Mouse (Mus musculus) neural tube, embryonic 13.5 days (tissue): ENCODE measurements around the gene Dst. TPM values are rescaled to one million over a fixed set of nuclear protein-coding genes. Genes with fewer than 3 reads are reported as not detected.

Experiments used
- ATAC-seq: fragments of 200-750 bp; cut with Nextera tagmentation; 2 replicates; pipeline ENCODE4 v1.8.0; 2017; ENCODE audit warnings: low read depth, mild to moderate bottlenecking, moderate TSS enrichment, moderate library complexity
- H3K27ac ChIP-seq: fragments of 300-500 bp; sonication (generic); replicated peaks from 2 replicates; pipeline ENCODE4 v1.5.1; 2015; ENCODE audit warnings: moderate library complexity, mild to moderate bottlenecking, inconsistent platforms
- H3K27me3 ChIP-seq: fragments of 300-500 bp; sonication (generic); 2 replicates; pipeline ENCODE4 v1.6.1; 2015; ENCODE audit warnings: mild to moderate bottlenecking, inconsistent platforms
- H3K36me3 ChIP-seq: fragments of 300-500 bp; sonication (generic); 2 replicates; pipeline ENCODE4 v1.6.1; 2015; ENCODE audit warnings: mild to moderate bottlenecking, inconsistent platforms
- H3K4me1 ChIP-seq: fragments of 300-500 bp; sonication (generic); replicated peaks from 2 replicates; pipeline ENCODE4 v1.6.1; 2015; ENCODE audit warnings: inconsistent platforms
- H3K4me2 ChIP-seq: fragments of 300-500 bp; sonication (generic); 2 replicates; pipeline ENCODE4 v1.6.1; 2015; ENCODE audit warnings: inconsistent platforms, mild to moderate bottlenecking, moderate library complexity
- H3K4me3 ChIP-seq: fragments of 300-500 bp; sonication (generic); 2 replicates; pipeline ENCODE4 v1.5.1; 2015; ENCODE audit warnings: mild to moderate bottlenecking, inconsistent platforms
- H3K9ac ChIP-seq: fragments of 300-500 bp; sonication (generic); 2 replicates; pipeline ENCODE4 v1.6.1; 2015; ENCODE audit warnings: moderate library complexity, mild to moderate bottlenecking, inconsistent platforms
- H3K9me3 ChIP-seq: fragments of 300-500 bp; sonication (generic); 2 replicates; pipeline ENCODE4 v1.6.1; 2016; ENCODE audit warnings: inconsistent platforms
- WGBS: fragments of 180-500 bp; shearing (Covaris S2); methylation state at CpG from one replicate; pipeline ENCODE4 v1.1.7; 2015; 5-methylcytosine and 5-hydroxymethylcytosine counted together
- polyA plus RNA-seq: library from polyadenylated mRNA; unstranded; fragments of >200 nt; fragmentation: Nextera tagmentation; extraction: Ambion mirVana; gene quantifications from 2 replicates; pipeline ENCODE4 v1.2.1, GENCODE M21; 2015

Dst gene
- polyA plus RNA-seq, 1 experiment from 2014 or later, result 44.4 TPM

DNA sequence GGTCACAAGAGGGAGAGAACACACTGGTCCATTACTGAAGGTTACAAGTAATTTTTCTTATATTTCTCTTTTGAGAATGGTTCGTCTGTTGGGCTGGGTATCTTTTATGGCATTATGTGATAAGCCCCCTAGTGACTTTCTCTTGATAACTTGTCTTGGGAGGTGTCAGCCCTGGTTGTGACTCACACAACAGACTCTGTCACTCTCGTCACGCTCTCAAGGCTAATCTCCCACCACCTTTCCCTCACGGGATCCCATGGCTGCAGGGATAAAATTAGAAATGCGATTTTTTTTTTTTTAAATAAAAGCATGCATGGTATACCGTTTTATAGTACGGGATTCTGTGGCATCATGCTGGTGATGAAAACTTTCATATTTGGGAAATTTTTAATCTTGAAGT, 375.5 kb downstream of the Dst start:
- Histone ChIP-seq H3K27me3 (no peaks in the 10 kb centered on the region), H3K4me3 (no peak overlapping the region), H3K4me1 (no peaks in the 10 kb centered on the region), H3K27ac (no peak overlapping the region), H3K4me2 (no peak overlapping the region), H3K36me3 (peaks cover 74% of the 10 kb centered on the region), H3K9me3 (no peaks in the 10 kb centered on the region), H3K9ac (no peak overlapping the region)
- no peak for ATAC-seq
- 89% methylated on average over 7 of the region's 7 CpGs for WGBS

DNA sequence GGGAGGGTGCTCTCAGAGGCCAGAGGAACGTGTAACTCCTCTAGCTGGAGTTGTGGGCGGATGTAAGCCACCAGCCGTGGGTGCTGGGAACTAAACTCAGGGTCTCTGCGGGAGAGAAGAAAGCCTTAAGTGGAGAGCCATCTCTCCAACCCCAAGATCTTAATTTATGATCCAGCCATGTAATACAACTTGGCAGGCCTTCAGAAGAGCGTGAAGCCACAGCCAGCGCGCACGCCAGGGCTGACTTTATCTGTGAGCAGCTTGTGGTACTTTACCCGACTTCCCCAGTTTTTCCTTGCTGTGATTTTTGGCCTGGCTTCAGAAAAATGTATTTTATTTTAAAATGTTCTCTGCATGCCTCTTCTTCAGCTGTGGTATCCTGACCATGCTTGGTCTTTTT, 377.0 kb downstream of the Dst start:
- Histone ChIP-seq H3K9ac (no peak overlapping the region), H3K4me3 (no peak overlapping the region), H3K27ac (no peak overlapping the region), H3K27me3 (no peaks in the 10 kb centered on the region), H3K36me3 (peaks cover 72% of the 10 kb centered on the region), H3K9me3 (no peaks in the 10 kb centered on the region), H3K4me1 (no peaks in the 10 kb centered on the region), H3K4me2 (no peak overlapping the region)
- no peak for ATAC-seq
- 84% methylated on average over 9 of the region's 9 CpGs for WGBS

DNA sequence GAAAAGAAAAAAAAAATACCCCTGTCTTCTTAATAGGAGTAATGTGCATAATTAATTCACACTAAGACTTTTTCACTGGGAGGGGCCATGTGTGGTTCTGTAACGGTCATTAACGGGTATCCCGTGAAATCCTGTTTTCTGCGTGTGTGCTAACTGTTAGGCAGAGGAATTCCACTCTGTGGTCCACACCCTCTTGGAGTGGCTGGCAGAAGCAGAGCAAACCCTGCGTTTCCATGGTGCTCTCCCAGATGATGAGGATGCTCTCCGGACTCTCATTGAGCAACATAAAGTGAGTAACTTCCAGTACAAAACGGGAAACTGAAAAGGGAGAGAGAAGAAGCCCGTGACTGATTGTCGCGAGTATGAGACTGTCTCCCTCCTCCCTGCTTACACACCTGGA, 379.7 kb downstream of the Dst start:
- no peaks in the 10 kb centered on the region for H3K9me3 ChIP-seq
- 83% methylated on average over 10 of the region's 10 CpGs for WGBS

DNA sequence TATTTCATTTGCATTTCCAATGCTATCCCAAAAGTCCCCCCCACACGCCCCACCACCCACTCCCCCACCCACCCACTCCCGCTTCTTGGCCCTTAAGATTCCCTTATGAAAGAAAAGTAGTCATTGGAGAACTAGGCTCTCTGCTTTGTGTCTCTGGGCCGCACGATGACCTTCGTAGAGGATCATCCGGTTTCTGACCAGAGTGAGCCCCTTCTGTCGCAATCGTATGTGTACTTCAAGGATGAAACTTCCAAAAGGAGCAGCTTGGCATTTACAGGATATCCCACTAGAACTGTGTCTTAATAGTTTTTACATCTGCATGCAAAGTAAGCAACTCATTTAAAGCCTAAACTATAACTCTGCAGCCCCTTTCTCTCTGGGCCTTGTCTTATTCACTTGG, 380.2 kb downstream of the Dst start:
- Histone ChIP-seq H3K4me2 (no peak overlapping the region), H3K4me3 (no peak overlapping the region), H3K27ac (no peak overlapping the region), H3K27me3 (no peaks in the 10 kb centered on the region), H3K4me1 (no peaks in the 10 kb centered on the region), H3K9ac (no peak overlapping the region), H3K9me3 (no peaks in the 10 kb centered on the region), H3K36me3 (peaks cover 81% of the 10 kb centered on the region)
- WGBS, result 90% methylated on average over 8 of the region's 8 CpGs
- ATAC-seq, result no peak

More for the DNA sequence above, 379.7 kb downstream of the Dst start:
- Histone ChIP-seq H3K4me2 (no peak overlapping the region), H3K9ac (no peak overlapping the region), H3K27ac (no peak overlapping the region), H3K4me1 (no peaks in the 10 kb centered on the region), H3K4me3 (no peak overlapping the region), H3K36me3 (peaks cover 78% of the 10 kb centered on the region), H3K27me3 (no peaks in the 10 kb centered on the region)
- no peak for ATAC-seq

DNA sequence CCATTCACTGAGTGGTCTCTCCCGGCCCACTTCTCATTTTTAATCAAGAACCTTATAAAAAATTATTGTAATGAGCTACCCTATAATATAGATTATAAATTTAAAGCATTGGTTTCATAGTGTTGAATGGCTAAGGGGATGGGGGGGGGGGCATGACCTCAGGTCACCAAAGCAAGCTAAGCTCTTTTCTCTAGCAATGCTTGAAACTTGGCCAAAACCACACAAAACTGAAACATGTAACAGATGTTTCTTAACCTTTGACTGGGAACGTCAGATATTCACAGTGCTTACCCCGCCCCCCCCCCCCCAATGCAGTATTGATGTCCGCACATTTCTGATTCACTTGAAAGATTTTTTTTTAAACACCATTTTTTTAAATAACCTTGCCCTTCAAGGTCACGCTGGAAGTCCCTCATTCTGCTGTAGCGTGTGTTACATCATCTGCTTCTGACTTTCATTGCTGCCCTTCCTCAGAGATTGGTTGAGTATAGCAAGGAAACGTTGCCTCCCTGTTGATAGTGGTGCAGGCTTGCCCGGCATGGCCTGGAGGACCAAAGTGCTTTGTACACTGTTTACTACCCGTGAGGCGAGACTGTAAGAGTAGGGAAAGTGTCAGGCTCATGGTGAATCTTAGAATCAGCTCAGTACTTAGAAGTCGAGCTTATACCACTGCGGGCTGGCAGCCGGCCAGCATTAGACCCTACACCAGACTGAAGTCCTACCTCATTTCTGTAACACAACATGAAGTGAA, 380.9 kb downstream of the Dst start:
- Histone ChIP-seq H3K4me1 (no peaks in the 10 kb centered on the region), H3K4me3 (no peak overlapping the region), H3K4me2 (no peak overlapping the region), H3K9me3 (no peaks in the 10 kb centered on the region), H3K27ac (no peak overlapping the region), H3K9ac (no peak overlapping the region), H3K36me3 (peaks cover 83% of the 10 kb centered on the region), H3K27me3 (no peaks in the 10 kb centered on the region)
- 90% methylated on average over 13 of the region's 13 CpGs for WGBS
- no peak for ATAC-seq

DNA sequence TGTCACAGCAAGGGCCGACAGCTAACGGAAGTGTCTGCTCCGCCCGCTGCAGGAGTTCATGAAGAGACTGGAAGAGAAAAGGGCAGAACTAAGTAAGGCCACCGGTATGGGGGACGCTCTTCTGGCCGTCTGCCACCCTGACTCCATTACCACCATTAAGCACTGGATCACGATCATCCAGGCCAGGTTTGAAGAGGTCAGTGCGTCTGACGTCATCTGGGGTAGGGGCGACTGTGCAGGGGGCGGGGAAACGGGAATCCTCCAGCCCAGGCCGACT, 381.4 kb downstream of the Dst start:
- Histone ChIP-seq H3K36me3 (peaks cover 83% of the 10 kb centered on the region), H3K27ac (no peak overlapping the region), H3K9ac (no peak overlapping the region), H3K4me3 (no peak overlapping the region), H3K4me1 (no peaks in the 10 kb centered on the region), H3K9me3 (no peaks in the 10 kb centered on the region), H3K27me3 (no peaks in the 10 kb centered on the region), H3K4me2 (no peak overlapping the region)
- no peak for ATAC-seq
- WGBS, result 92% methylated on average over 14 of the region's 14 CpGs

DNA sequence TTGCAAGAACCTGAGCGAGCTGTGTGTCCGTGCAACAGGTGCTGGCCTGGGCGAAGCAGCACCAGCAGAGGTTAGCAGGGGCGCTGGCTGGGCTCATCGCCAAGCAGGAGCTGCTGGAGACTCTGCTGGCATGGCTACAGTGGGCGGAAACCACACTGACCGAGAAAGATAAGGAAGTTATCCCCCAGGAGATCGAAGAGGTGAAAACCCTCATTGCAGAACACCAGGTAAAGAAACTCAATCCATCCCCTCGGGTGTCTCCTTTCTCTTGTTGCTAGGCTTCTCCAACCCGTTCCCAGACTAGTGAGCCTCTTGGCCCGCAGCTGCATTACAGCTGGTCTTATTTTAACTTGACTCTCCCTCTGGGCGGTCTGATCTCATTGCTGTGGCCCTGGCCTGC, 382.3 kb downstream of the Dst start:
- no peaks in the 10 kb centered on the region for H3K27me3 ChIP-seq
- no peak overlapping the region for H3K9ac ChIP-seq
- 97% methylated on average over 12 of the region's 12 CpGs for WGBS
- H3K4me3 ChIP-seq, result no peak overlapping the region
- H3K4me2 ChIP-seq, result no peak overlapping the region
- ATAC-seq, result no peak
- no peak overlapping the region for H3K27ac ChIP-seq
- H3K9me3 ChIP-seq, result no peaks in the 10 kb centered on the region
- peaks cover 84% of the 10 kb centered on the region for H3K36me3 ChIP-seq
- H3K4me1 ChIP-seq, result no peaks in the 10 kb centered on the region

DNA sequence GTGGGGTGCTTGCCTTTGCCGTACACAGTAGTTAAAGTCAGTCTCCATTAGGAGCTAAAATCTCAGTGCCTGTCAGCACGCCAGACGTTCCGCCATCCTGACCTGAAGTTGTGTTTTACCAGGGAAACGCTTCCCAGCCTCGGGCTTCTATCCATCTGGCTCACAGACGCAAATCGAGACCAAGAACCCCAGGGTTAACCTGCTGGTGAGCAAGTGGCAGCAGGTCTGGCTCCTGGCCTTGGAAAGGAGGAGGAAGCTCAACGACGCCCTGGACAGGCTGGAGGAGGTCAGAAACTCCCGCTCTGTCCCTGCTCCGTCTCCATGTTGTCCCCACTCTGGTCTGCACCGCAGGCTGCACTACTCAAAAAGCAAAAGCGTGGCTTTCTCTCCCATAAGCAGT, 385.2 kb downstream of the Dst start:
- Histone ChIP-seq H3K4me1 (no peaks in the 10 kb centered on the region), H3K4me3 (no peak overlapping the region), H3K27ac (no peak overlapping the region), H3K4me2 (no peak overlapping the region), H3K9ac (no peak overlapping the region), H3K9me3 (no peaks in the 10 kb centered on the region), H3K36me3 (peaks cover 87% of the 10 kb centered on the region), H3K27me3 (no peaks in the 10 kb centered on the region)
- 87% methylated on average over 14 of the region's 14 CpGs for WGBS
- ATAC-seq, result no peak

DNA sequence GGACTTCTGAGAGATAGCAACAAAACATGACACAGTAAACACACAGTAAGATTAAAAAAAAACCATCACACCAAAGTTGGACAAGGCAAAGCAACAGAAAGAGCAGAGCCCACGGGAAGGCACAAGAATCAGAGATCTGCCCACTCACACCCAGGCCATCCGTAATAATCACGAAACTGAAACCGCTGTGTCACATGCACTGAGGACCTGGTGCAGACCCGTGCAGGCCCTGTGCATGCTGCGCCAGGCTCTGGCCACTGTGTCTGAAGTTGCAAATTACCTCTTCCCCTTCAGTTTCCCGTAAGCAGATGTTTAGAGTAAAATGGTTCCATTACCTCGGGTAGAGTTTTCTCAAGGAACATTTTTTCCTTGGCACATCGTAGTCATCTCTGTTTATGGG, 389.6 kb downstream of the Dst start:
- H3K36me3 ChIP-seq, result peaks cover 74% of the 10 kb centered on the region
- ATAC-seq, result no peak

DNA sequence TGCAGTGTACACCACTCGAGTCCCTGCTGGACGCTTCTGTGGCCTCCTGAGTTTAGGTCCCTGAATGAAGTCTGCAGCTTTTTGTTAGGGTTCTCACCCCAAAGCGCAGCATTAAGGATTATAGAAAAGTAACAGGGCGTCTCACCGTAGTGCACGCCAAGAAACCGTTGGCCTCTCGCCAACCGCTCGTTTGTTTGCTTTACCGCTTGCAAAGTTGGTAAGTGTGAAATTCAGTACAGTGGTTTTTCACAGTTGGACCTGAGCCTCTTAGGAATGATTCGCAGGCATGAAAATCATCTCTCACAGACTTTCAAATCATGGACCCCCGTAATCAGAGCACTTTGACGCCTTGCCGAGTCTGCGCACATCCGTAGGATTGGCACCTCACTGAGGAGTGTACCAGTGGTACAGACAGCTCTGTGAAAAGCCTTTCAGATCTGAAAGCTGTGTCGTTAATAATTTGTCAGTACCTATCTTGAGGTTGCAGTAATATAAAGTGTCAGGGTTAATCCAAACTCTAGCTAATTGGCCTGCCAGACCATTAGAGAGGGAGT, 390.7 kb downstream of the Dst start:
- H3K36me3 ChIP-seq, result peaks cover 74% of the 10 kb centered on the region
- H3K27me3 ChIP-seq, result no peaks in the 10 kb centered on the region
- no peak overlapping the region for H3K4me3 ChIP-seq
- H3K9me3 ChIP-seq, result no peaks in the 10 kb centered on the region
- no peak for ATAC-seq
- no peak overlapping the region; the same call in 1 of the 2 replicates for H3K4me2 ChIP-seq
- H3K27ac ChIP-seq, result no peak overlapping the region
- 57% methylated on average over 18 of the region's 18 CpGs for WGBS
- no peak overlapping the region for H3K9ac ChIP-seq
- H3K4me1 ChIP-seq, result peaks cover 15% of the 10 kb centered on the region

More for the DNA sequence above, 389.6 kb downstream of the Dst start:
- Histone ChIP-seq H3K4me1 (peaks cover 15% of the 10 kb centered on the region), H3K9me3 (no peaks in the 10 kb centered on the region), H3K4me2 (no peak overlapping the region), H3K4me3 (no peak overlapping the region), H3K9ac (no peak overlapping the region), H3K27me3 (no peaks in the 10 kb centered on the region), H3K27ac (no peak overlapping the region)
- WGBS, result 88% methylated on average over 9 of the region's 9 CpGs

DNA sequence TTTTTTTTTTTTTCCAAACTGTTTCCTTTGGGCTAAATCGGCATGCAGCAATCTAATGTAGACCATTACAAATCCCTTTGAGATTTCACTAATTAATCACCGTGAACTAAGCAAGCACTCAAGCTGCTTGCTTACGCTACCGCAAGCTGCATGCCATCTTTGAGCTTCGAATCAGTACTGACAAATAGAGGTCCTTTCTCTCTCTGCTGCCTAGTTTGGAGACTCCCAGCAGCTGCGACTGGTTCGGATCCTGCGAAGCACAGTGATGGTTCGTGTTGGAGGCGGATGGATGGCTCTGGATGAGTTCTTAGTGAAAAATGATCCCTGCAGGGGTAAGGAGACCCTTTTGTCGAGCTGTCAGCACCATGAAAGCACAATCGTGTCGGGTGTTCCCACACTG, 391.5 kb downstream of the Dst start:
- WGBS, result 50% methylated on average over 13 of the region's 13 CpGs

DNA sequence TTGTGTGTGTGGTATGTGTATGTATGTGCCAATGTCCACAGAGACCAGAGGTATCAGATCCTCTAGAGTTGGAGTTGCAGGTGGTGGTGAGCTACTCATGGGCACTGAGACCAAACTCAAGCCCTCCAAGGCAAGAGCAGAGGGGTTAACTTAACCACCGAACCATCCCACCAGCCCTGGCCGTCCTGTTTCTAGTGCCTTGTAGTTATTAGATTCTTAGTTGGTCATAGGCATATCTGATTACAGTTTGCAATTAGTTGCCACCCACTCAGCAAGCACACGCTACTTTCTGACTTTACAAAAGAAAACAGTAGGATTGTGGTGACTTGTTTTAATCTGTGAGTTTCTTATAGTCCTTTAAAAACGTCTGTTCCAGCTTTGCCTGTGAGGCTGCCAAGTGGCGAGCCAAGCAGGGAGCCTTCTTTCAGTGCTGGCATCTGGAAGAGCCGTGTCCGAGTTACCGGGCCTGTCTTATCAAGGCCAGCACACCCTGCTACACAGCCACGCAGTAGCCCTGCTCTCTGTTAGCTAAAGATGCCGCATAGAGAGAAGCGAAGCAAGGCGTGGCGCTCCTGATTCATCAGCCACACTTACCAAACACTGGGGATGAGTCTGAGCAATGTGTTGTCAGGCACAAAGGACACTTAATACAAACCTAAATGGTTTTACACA, 392.4 kb downstream of the Dst start:
- WGBS, result 81% methylated on average over 13 of the region's 13 CpGs
- no peak overlapping the region for H3K27ac ChIP-seq
- no peak overlapping the region for H3K4me3 ChIP-seq
- H3K4me2 ChIP-seq, result no peak overlapping the region
- H3K36me3 ChIP-seq, result peaks cover 70% of the 10 kb centered on the region
- no peak for ATAC-seq
- H3K4me1 ChIP-seq, result peaks cover 15% of the 10 kb centered on the region
- H3K9me3 ChIP-seq, result no peaks in the 10 kb centered on the region
- H3K27me3 ChIP-seq, result no peaks in the 10 kb centered on the region
- H3K9ac ChIP-seq, result no peak overlapping the region

More for the DNA sequence above, 391.5 kb downstream of the Dst start:
- H3K27me3 ChIP-seq, result no peaks in the 10 kb centered on the region
- H3K4me1 ChIP-seq, result peaks cover 15% of the 10 kb centered on the region
- H3K36me3 ChIP-seq, result peaks cover 72% of the 10 kb centered on the region
- no peak overlapping the region for H3K4me3 ChIP-seq
- H3K27ac ChIP-seq, result no peak overlapping the region
- ATAC-seq, result peak; percentile 41; the same call in 1 of the 2 replicates
- peak overlapping the region; percentile 22; the same call in 1 of the 2 replicates for H3K4me2 ChIP-seq
- H3K9ac ChIP-seq, result 0 out of 2 replicates have a peak overlapping the region, but pooled peaks have one; percentile 28
- H3K9me3 ChIP-seq, result no peaks in the 10 kb centered on the region
